Mouse (Mus musculus): Measurements from ENCODE around the gene Cask.

Cask gene

GRCm38 (mm10) chrX:13631599-13632283 is 219.4 kb downstream of the Cask start, which contains the start of gene Gpr34:
TSS of gene Gpr34 (plus strand) at chrX:13632089.
- CTCF ChIA-PET: no interaction called here

GRCm38 (mm10) chrX:13622654-13623053 is 228.5 kb downstream of the Cask start:
- CTCF ChIA-PET: no interaction called here

GRCm38 (mm10) chrX:13621473-13621872 is 229.7 kb downstream of the Cask start:
- CTCF ChIA-PET: no interaction called here

GRCm38 (mm10) chrX:13618476-13618875 is 232.7 kb downstream of the Cask start:
- CTCF ChIA-PET: no interaction called here

GRCm38 (mm10) chrX:13617294-13617693 is 233.9 kb downstream of the Cask start:
- CTCF ChIA-PET: no interaction called here

GRCm38 (mm10) chrX:13616726-13617125 is 234.4 kb downstream of the Cask start:
- CTCF ChIA-PET: interaction anchor here (0.6 kb wide), 1 partner anchor 12 kb away, joined by 3 read pairs; no protein-coding TSS in a partner anchor

- CTCF ChIA-PET: no interaction called here
Measured at GRCm38 (mm10) chrX:13612115-13612514, 239.1 kb downstream of the Cask start.

GRCm38 (mm10) chrX:13611114-13611513 is 240.1 kb downstream of the Cask start:
- CTCF ChIA-PET: no interaction called here

- CTCF ChIA-PET: interaction anchor here (0.6 kb wide), 1 partner anchor 768 kb away, joined by 8 read pairs; no protein-coding TSS in a partner anchor
Measured at GRCm38 (mm10) chrX:13607752-13608151, 243.4 kb downstream of the Cask start.

GRCm38 (mm10) chrX:13606741-13607140 is 244.4 kb downstream of the Cask start:
- CTCF ChIA-PET: no interaction called here

- CTCF ChIA-PET: no interaction called here
Measured at GRCm38 (mm10) chrX:13599966-13600365, 251.2 kb downstream of the Cask start.

GRCm38 (mm10) chrX:13599373-13599772 is 251.8 kb downstream of the Cask start:
- CTCF ChIA-PET: no interaction called here

GRCm38 (mm10) chrX:13577647-13578046 is 273.5 kb downstream of the Cask start:
- CTCF ChIA-PET: no interaction called here

GRCm38 (mm10) chrX:13576606-13577005 is 274.6 kb downstream of the Cask start:
- CTCF ChIA-PET: interaction anchor here (0.6 kb wide), 2 partner anchors 84 to 134 kb away, joined by 3 read pairs; partner anchors contain the start of gene Gpr82

GRCm38 (mm10) chrX:13574872-13575271 is 276.3 kb downstream of the Cask start:
- CTCF ChIA-PET: no interaction called here

- CTCF ChIA-PET: no interaction called here
Measured at GRCm38 (mm10) chrX:13574298-13574697, 276.9 kb downstream of the Cask start.

GRCm38 (mm10) chrX:13554504-13554903 is 296.7 kb downstream of the Cask start:
- CTCF ChIA-PET: no interaction called here

- CTCF ChIA-PET: no interaction called here
Measured at GRCm38 (mm10) chrX:13552288-13552687, 298.9 kb downstream of the Cask start.

- CTCF ChIA-PET: no interaction called here
Measured at GRCm38 (mm10) chrX:13551566-13551965, 299.6 kb downstream of the Cask start.

- CTCF ChIA-PET: no interaction called here
Measured at GRCm38 (mm10) chrX:13549100-13549499, 302.1 kb downstream of the Cask start.

GRCm38 (mm10) chrX:13521288-13521687 is 329.9 kb downstream of the Cask start:
- CTCF ChIA-PET: no interaction called here

GRCm38 (mm10) chrX:13520566-13520965 is 330.6 kb downstream of the Cask start:
- CTCF ChIA-PET: no interaction called here

- CTCF ChIA-PET: no interaction called here
Measured at GRCm38 (mm10) chrX:13519408-13519783, 331.8 kb downstream of the Cask start.

GRCm38 (mm10) chrX:13518781-13519407 is 332.3 kb downstream of the Cask start:
- CTCF ChIA-PET: no interaction called here

Data from spleen, embryonic (tissue).